Mouse (Mus musculus) MEL (cell line): ENCODE results near the gene Calhm5. TPM values are rescaled to one million over a fixed set of nuclear protein-coding genes. Genes with fewer than 3 reads are reported as not detected.

Experiments
- polyA plus RNA-seq, 2 experiments: library from polyadenylated mRNA; stranded (reverse) in 1 of 2; unstranded in 1 of 2; fragments of >175 nt in 1 of 2; fragments of >200 nt in 1 of 2; gene quantifications; 2 replicates each; pipeline versions ENCODE4 v1.2.1 to v1.2.4; 2012; ENCODE audit warnings: low replicate concordance in 2 of 2, low read depth in 1 of 2; ENCODE audit not compliant: insufficient read length in 2 of 2, insufficient read depth in 1 of 2, missing spikeins in 1 of 2
- total RNA-seq: library from RNA; depleted of rRNA; stranded (reverse); fragments of 300-350 nt; gene quantifications from 2 replicates; pipeline ENCODE4 v1.2.3, GENCODE M21; 2012; rRNA removed

The Calhm5 gene
- total and polyA plus RNA-seq, 3 experiments = not detected

Other genes with a start within 250 kb of the Calhm5 start
- not detected in 2 replicates for gene Sult3a1, start 238.8 kb downstream of the Calhm5 start, total RNA-seq
- not detected for gene Sult3a1, start 238.8 kb downstream of the Calhm5 start, polyA plus RNA-seq
- gene Rsph4a, start 191.4 kb downstream of the Calhm5 start, total RNA-seq = not detected in 2 replicates
- gene Rsph4a, start 191.4 kb downstream of the Calhm5 start, polyA plus RNA-seq = not detected
- 6.6 and 6.9 TPM in 2 replicates for gene Zup1, start 145.2 kb downstream of the Calhm5 start, total RNA-seq
- gene Zup1, start 145.2 kb downstream of the Calhm5 start, polyA plus RNA-seq = 1 to 10 TPM in 1 of 2 experiments, not detected in 1; 6.0 TPM
- 137 and 157 TPM in 2 replicates for gene Rwdd1, start 76.9 kb downstream of the Calhm5 start, total RNA-seq
- 100 to 1,000 TPM in 1 of 2 experiments, not detected in 1; 114 TPM for gene Rwdd1, start 76.9 kb downstream of the Calhm5 start, polyA plus RNA-seq
- gene Trappc3l, start 58.9 kb downstream of the Calhm5 start, total RNA-seq = not detected in 2 replicates
- gene Trappc3l, start 58.9 kb downstream of the Calhm5 start, polyA plus RNA-seq = not detected
- gene Calhm4, start 52.2 kb downstream of the Calhm5 start, total RNA-seq = not detected in 2 replicates
- not detected for gene Calhm4, start 52.2 kb downstream of the Calhm5 start, polyA plus RNA-seq
- gene Calhm6, start 31.5 kb upstream of the Calhm5 start, total RNA-seq = not detected in 2 replicates
- not detected for gene Calhm6, start 31.5 kb upstream of the Calhm5 start, polyA plus RNA-seq
- not detected in 2 replicates for gene Dse, start 111.2 kb upstream of the Calhm5 start, total RNA-seq
- not detected for gene Dse, start 111.2 kb upstream of the Calhm5 start, polyA plus RNA-seq
- gene Tspyl1, start 185.7 kb upstream of the Calhm5 start, total RNA-seq = 10.4 and 10.8 TPM in 2 replicates
- 10 to 100 TPM in 1 of 2 experiments, not detected in 1; 16.3 TPM for gene Tspyl1, start 185.7 kb upstream of the Calhm5 start, polyA plus RNA-seq
- 0.04 and 0.07 TPM in 2 replicates for gene Tspyl4, start 200.9 kb upstream of the Calhm5 start, total RNA-seq
- under 1 TPM in 1 of 2 experiments, not detected in 1; 0.08 TPM for gene Tspyl4, start 200.9 kb upstream of the Calhm5 start, polyA plus RNA-seq